Mouse (Mus musculus): ENCODE data around the gene Golga2.

- no peak for TF ChIP-seq EP300 (IDR thresholded peaks at IDR 0.05; ENCODE audit: insufficient read depth, low read depth, low read length)
- no peak for TF ChIP-seq POLR2A (IDR thresholded peaks at IDR 0.05; ENCODE audit: insufficient read depth, low read length)
Measured at GRCm38 (mm10) chr2:32327200-32327599, 40.0 kb downstream of the Golga2 start.

Data from ES-Bruce4 (cell line).